Mouse (Mus musculus) cerebellum, postnatal 4 days (tissue): ENCODE data around the gene Slc35e3.
"Not testable (repeated sequence)": the region's sequence is repeated elsewhere in the genome, so short reads cannot be mapped to it uniquely, and the experiment has no call there.

Source experiments
- DNase-seq, 2 experiments: peaks; one replicate each; pipeline ENCODE4 v3.0.0; 2022; ENCODE audit warnings: low spot score in 2 of 2, mixed read lengths in 1 of 2

Gene Slc35e3

DNA sequence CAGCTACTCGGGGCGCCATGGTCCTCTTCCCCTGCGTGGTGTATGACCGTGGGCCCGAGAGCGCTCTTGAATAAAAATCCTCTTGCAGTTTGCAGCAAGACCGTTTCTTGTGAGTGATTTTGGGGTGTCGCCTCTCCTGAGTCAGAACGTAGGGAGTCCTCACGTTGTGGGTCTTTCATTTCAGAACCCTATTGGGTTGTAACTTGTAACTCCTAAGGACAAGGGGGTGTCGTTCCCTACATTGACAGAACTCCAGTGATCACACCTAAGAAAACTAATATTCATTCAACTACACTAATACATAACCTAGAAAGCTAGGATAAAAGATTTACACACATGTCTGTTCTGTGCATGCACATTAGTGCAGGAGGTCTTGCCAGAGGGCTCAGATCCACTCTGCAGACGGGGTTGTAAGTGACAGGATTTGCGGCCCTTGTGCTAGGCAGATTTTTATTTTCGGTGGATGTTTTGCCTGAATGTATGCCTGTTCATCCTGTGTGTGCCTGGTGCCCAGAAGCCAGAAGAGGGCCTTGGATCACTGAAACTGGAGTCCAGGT, 3.7 kb upstream of the Slc35e3 start:
- no peak for DNase-seq

DNA sequence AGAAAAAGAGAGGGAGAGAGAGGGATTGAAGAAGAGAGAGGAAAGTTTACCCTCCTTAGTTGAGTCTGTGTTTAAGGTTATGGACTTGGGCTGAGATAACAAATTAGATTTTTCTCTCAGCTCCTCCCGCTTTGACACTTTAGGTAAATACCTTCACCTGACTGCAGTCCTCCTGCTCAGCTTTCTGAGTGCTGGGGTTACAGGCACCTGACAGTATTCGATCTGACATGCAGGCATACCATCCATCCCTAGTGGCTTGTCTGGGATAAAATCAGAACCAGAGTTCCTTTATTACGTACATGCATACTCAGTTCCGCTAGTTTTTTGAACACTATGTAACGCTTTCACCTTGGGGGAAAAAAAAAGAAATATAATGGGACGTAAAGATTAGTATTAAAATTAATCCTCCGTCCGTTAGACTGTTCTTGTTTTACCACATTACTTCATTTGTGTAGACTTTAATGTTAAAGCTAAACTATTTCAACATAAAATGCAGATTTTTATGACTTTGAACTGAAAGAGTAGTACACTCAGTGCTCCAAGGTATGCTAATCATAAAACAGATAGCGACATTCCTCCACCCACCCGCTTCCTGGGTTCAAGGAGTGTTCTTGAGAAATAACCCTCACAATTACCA, 3.0 kb upstream of the Slc35e3 start:
- no peak for DNase-seq

DNA sequence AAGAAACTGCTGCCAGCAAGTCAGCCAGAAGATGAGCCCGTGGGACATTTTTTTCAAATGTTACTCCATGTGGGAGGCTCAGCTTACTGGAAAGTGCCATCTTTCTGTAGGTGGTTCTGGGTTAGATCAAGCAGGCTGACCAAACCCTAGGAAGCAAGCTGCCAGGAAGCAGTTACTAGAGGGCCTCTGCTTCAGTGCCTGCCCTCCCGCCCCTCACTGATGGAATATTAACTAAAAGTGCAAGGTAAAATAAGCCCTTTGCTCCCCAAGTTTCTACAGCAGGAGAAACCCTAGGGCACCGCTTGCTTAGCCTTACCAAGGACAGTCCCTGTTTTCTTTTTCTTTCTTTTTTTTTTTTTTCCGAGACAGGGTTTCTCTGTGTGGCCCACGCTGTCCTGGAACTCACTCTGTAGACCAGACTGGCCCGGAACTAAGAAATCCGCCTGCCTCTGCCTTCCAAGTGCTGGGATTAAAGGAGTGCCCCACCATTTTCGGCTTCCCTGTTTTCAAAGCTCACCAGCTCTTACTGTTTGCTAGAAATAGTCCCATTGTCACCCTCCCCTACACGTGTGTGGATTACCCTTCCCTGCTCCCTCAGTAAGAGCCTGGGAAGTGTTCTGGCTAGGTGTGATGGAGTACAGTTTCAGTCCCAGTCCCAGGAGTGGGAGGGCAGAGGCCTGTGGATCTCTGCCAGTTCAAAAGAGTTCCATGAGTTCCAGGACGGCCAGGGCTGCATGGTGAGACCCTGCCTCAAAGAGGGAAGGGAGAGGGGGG, 2.3 kb upstream of the Slc35e3 start:
- no peak for DNase-seq

DNA sequence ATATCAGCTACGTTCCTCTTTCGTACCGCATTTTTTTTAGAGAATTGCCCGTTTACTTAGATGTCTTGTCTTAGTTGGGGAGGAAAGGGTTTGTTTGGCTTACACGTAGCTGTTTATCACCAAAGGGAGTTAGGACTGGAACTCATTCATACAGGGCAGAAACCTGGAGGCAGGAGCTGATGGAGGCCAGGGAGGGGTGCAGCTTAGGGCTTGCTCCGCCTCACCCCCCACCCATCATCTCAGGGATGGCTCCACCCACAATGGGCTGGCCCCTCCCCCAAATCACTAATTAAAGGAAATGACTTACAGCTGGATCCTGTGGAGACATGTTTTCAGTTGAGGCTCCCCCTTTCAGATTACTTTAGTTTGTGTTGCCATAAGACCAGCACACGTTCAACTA, 1.5 kb upstream of the Slc35e3 start:
- DNase-seq = no peak

DNA sequence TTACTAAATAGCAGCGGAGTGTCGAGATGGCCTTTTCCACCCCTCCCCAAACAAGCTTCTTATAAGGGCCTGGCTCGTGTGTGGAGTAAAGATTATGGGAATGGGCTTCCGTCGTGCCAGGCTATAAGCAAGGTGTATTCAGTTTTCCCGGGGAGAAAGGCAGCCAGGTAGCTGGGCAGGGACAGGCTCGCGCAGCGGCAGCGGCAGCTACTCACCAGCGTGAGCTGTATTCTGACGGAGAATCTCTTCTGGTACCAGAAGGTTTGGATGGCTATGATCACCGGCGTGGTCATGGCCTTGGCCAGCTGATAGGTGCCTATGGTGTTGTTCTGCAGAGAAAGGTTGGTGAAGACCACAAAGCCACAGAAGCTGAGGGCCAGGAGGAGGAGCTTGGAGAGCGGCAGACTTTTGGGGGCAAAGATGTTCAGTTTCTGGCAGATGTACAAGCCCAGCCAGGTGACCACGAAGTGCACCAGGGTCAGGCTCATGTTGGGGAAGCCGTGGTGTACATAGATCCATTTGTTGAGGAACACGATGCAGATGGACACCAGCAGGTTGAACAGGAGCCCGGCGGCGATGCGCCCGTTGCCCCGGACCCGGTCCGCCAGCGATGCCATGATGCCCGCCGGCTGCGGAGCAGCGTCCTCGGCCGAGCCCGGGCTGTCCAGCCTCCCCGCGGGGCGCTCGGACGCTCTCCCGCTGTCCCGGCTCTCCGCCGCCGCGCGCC, 432 bp downstream of the Slc35e3 start:
- DNase-seq = not testable (repeated sequence)

DNA sequence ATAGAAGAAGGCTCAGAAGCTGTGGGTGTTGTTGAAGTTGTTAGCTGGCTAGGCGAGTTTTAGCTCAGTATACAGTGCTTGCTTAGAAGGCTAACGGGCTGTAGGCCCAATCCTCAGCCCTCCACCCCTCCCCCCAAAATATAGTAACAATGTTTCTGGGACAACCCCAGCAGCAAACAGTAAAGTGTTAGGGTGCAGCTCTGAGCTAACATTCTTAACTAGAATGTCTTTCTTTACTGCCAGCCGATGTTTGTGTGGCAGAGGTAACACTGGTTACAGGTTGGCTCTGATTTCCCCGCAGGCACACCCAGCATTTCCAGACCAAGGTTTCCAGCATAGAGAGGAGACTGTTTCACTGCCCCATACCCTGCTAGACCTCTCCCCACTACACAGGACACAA, 2.2 kb downstream of the Slc35e3 start:
- DNase-seq = no peak

DNA sequence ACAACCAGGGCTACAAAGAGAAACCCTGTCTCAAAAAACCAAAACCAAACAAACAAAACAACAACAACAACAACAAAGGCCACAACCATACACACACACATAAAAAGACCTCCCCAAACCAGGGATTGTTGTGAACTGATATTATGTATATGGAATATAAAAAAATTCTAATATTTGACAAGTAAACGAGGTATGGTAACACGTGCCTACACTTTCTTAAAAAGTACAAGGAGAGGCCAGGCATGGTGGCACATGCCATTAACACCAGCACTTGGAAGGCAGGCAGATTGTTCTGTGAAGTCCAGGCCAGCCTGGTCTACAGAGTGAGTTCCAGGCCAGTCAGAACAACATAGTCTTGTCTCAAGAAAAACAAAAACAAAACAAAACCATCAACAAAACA, 3.0 kb downstream of the Slc35e3 start:
- no peak for DNase-seq

DNA sequence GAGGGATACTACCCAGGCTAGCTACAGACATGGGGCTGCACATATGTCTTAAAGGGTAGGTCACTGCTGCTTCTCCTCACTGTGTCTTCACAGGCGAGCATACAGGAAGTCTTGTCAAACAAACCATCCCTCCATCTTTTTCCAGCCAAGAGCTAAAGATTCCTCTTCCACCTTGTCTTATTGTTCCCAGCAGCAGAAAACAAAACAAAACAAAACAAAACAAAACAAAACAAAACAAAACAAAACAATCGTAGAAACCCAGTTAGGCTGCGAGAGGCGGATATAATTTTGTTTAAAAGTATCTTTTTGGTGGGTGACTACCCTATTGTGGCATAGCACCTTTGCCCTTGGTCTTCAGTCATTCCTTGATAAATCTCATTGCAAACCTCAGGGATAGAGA, 3.5 kb downstream of the Slc35e3 start:
- no peak for DNase-seq

DNA sequence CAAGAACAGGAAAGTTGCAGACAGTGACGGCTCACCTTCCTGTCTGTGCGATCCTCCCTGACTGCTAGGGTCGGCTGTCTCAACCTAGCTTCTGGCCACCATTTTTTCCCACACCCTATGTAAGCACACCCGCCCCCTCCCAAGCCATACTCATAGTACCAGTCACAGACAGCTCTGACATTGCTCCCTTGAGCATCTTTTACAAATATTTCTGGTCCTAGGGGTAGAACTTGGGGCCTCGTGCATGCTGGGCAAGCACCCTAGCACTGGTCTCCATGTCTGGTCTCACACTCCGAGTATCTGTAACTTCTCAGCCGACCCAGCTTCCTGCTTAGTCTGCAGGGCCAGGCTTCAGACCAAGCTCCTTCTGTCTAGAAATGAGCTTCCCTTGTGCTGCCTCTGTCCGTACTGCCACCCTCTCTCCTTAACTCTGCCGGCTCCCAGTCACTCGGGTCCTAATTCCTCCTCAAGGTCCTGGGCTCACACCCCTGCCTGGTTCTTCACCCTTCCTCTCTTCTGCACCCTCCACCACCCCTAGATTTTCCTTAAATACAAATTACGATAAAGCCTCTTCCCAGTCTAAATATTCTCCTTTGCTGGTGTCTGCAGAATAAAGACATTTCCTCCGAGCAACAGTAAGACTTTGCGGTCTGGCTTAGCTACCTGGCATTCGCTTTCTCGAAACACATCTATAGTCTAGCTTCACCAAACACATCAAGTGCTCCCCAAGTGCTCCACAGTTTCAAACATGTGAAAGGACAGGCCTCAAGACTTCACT, 4.3 kb downstream of the Slc35e3 start:
- no peak for DNase-seq

DNA sequence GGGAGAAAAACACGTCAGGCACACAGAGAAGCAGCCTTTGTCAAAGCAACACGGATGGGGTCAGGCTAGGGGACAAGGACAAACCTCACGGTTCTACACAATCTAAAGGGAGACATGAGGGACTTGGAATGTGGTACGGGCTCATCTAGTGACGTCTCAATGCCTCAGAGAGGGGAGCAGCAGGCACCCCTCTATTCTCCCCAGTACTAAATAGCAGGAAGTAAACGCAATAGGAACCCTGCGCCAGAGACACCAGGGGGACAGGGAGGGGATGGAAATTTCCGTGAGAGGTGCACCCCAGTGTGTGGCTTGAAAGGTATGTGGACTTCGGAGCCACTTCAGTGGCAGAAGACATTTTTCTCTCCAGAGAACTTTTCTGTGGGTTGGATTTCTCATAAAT, 5.2 kb downstream of the Slc35e3 start:
- no peak for DNase-seq

DNA sequence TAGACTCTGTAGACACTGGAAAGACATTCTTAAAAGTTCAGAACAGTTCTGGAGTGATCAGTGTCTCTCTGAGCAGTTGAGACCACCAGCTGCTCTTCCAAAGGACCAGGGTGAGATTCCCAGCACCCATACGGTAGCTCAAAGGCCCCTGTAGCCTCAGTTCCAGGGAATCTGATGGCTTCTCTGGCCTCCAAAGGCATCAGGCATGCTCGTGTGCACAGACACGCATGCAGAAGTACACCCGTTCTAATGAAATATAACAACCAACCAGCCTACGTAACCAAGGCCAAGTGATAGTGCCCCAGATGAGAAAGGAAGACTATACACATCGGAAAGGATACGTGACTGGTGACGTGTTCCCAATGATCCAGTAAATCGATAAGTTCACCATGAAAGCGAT, 6.0 kb downstream of the Slc35e3 start:
- no peak for DNase-seq

DNA sequence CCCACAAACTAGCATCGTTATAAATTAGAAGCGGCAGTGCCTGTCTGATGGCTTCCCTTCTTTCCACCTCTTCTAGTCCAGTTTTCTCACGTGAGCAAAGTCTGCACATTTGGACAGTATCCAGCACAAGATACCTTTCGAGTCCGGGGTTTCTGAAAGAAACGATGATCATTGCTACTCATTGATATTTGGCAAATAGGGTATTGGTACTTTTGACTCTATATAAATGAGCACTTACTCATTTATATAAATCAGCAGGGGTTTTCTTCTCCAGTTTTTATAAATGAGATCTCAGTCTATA, 6.6 kb downstream of the Slc35e3 start:
- DNase-seq = no peak

DNA sequence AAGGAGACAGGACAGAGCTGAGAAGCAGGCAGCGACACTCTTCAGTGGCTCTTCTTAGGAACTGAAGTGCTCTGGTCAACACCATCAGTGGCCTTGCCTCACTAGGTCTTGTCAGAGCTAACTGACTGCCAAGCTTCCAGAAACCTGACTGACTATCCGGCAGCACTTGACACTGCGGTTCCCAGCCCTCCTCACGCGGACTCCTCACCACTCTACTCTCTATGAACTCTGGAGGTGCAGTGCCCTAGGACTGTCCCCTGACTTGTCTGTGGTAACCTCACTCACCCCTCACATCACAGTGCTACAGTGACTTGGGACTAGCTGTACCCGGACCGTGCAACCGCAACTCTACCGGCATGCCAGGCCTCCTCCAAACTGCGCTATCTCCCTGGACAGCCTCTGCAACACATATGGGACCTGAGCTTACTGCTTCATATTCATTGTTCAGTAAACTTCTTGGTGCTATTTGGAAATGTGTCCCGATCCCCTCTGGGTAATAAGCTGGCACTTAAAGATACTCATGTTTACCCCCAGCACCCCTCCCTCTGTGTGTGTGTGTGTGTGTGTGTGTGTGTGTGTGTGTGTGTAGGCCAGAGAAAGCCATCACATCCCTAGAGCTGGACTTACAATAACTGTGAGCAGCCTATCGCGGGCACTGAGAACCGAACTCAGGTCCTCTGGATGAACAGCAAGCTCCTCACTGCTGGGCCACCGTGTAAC, 7.1 kb downstream of the Slc35e3 start:
- no peak for DNase-seq

DNA sequence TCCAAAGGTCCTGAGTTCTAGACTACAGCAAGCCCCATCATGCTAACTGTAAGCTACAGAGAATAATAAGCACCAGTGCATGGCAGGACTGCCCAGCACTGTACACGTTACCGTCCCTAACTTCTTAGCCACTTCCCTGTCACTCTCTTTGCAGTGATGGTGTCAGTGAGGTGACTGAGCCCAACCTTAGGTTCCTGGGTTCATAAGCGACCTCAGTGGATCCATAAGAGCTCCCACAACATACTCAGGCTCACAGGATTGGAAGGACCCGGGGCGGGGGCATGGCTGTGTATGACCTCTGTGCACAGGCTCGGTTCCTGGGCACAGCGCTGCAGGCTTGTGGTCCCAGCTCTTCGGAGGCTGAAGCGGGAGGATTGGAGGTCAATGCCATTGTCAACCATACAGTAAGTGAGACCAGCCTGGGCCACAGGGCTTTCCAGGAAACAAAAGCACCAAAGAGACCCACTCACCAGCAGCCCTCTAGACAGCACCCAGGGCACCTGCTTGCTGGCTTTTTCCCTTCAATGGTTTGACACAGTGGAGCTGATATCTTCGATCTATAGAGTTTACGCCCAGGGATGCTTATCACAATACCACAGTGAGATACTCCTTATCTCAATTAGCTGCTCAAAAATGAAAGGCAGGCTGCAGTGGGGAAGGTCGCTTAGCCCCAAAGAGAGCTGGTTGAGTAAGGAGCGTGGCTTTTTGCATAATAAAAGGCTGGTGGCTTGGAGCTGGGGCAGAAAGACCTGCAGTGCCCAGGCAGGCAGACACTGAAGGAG, 7.8 kb downstream of the Slc35e3 start:
- no peak for DNase-seq

DNA sequence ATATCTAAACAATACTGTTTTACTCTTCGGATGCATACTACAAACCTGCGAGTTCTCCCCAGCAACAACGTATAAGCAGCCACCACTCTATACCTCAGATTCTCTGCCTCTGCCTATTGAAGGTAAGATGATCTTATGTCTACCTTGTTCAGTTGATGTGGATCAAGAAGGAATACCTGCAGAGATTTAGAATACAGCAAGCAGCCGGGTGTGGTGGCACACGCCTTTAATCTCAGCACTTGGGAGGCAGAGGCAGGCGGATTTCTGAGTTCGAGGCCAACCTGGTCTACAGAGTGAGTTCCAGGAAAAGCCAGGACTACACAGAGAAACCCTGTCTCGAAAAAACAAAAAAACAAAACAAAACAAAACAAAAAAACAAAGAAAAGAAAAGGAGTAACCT, 8.7 kb downstream of the Slc35e3 start:
- not testable (repeated sequence) for DNase-seq

DNA sequence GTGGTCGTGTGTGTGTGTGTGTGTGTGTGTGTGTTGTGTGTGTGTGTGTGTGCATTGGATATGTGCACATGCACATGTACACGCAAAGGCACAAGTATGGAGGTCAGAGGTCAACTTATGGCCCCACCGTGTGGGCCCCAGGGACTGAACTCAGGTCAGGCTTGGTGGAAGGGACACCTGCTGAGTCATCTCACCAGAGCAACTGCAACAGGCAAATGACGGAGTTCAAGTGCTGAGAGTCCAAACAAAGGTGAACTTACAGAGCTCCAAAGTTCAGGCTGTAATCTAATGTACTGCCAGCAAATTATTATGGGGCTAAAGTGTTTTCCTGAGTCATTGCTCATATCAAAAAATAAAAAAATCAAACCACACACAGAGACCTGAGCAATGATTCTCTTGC, 9.1 kb downstream of the Slc35e3 start:
- no peak for DNase-seq

DNA sequence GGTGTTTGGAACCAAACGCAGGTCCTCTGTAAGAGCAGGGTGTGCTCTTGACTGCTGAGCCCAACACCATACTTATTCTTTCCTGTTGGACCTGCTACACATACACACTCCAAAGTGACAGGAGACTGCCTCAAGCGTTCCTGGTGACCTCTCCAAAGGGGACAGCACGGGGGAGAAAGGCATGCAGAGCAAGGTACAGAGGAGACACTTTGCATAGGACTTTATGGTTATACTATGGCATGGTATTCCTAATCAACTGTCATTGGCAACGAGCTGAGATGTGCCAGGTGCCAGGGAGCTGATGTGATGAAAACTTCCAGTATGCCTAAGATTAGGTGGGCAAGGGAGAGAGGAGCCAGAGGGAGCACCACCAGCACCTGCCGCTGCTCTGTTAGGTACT, 9.6 kb downstream of the Slc35e3 start:
- DNase-seq = no peak

DNA sequence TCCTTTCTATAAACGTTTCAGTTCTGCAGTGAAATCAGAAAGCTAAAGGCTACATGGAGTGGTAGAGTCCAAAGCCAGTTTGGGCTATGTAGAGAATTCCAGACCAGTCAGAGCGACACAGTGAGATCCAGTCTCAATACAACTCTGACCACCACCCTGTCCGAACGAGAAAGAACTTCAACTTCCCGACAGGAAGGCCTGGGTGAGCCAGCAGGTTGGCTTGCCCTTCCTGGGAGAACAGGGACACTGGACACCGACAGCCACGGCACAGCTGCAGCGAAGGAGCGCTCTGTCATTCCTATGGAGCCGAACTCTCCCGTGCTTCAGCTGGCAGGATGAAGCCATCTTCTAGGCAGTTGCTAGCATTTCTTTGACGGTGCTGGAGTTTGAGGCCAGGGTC, 10.8 kb downstream of the Slc35e3 start:
- DNase-seq = not testable (repeated sequence)

DNA sequence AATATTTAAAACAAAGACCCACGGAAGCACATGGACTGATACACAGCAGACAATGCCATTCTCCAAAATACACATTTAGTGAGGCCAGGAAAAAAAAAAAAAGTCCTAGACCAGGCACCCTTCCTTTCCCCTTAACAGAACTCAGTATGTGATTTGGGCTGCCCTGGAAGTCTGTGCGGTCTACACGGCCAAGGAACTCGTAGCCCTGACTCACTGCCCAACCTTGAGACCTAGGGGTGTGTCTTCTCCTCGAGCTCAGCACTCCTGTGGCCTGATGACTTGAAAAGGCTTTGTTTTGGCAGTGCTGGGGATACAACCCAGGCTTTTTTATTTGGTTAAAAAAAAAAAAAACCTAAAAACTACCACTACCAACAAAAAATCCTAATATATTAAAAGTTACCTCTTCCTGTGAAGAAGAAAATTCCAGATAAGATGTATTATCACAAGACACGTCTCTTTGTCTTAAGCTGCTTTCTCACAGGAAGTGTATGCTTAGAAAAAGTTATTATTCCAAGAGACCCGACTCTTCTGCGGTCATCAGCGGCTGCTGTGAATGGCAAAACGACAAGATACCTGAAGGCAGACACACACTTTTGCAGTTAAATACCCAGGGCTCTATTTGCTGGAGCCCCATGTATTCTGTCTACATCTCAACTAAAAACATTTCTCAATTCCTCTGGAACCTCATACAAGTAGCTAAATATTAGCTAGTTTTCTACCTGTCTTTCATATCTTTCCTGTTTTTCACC, 11.9 kb downstream of the Slc35e3 start:
- DNase-seq = not testable (repeated sequence)

DNA sequence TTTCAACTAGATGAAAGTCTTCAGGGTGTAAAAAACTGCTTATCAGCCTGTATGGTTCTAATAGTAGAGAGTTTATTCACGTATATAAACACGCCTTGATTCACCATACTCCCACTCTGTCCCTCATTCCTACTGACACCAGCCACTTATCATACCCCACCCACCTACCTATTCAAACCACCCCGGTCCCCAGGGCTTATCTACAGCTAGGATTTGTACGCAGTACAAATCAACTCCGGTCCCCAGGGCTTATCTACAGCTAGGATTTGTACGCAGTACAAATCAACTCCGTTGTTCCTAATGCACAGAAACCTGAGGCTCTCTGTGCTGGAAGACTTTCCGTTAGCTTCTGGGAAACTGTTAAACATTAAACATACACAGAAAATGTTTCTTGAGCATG, 12.5 kb downstream of the Slc35e3 start:
- not testable (repeated sequence) for DNase-seq
